Mouse (Mus musculus) intestine, embryonic 14.5 days (tissue): Measurements from ENCODE around the gene Scaf4. TPM values are rescaled to one million over a fixed set of nuclear protein-coding genes. Genes with fewer than 3 reads are reported as not detected.
A peak's percentile ranks its signal among the peaks of the same experiment; 100 is the strongest.

ENCODE experiments used
- ATAC-seq: fragments of 200-750 bp; cut with Nextera tagmentation; replicated peaks from 2 replicates; pipeline ENCODE4 v1.8.0; 2017; ENCODE audit warnings: low read depth, moderate number of reproducible peaks, moderate TSS enrichment, moderate library complexity; ENCODE audit not compliant: low FRiP score, low TSS enrichment
- DNase-seq: peaks from one replicate; pipeline ENCODE4 v3.0.0-alpha.2; 2018; ENCODE audit warnings: low spot score
- H3K27ac ChIP-seq: fragments of 300-500 bp; sonication (generic); 2 replicates; pipeline ENCODE4 v1.5.1; 2014; ENCODE audit warnings: low read depth, mild to moderate bottlenecking, control low read depth
- H3K27me3 ChIP-seq: fragments of 300-500 bp; sonication (generic); replicated peaks from 2 replicates; pipeline ENCODE4 v1.6.1; 2014; ENCODE audit warnings: low read length, control low read depth; ENCODE audit not compliant: control insufficient read depth, insufficient read depth
- H3K36me3 ChIP-seq: fragments of 300-500 bp; sonication (generic); 2 replicates; pipeline ENCODE4 v1.6.1; 2014; ENCODE audit warnings: low read length, control low read depth; ENCODE audit not compliant: control insufficient read depth, insufficient read depth
- H3K4me1 ChIP-seq: fragments of 300-500 bp; sonication (generic); replicated peaks from 2 replicates; pipeline ENCODE4 v1.6.1; 2014; ENCODE audit warnings: low read length, control low read depth, mixed read lengths; ENCODE audit not compliant: control insufficient read depth, insufficient read depth
- H3K4me2 ChIP-seq: fragments of 300-500 bp; sonication (generic); 2 replicates; pipeline ENCODE4 v1.6.1; 2014; ENCODE audit warnings: low read length
- H3K4me3 ChIP-seq: fragments of 300-500 bp; sonication (generic); 2 replicates; pipeline ENCODE4 v1.5.1; 2014; ENCODE audit warnings: low read depth, low read length, control low read depth, mixed read lengths
- H3K9ac ChIP-seq: fragments of 300-500 bp; sonication (generic); 2 replicates; pipeline ENCODE4 v1.6.1; 2014; ENCODE audit warnings: mild to moderate bottlenecking, low read length
- H3K9me3 ChIP-seq: fragments of 300-500 bp; sonication (generic); 2 replicates; pipeline ENCODE4 v1.6.1; 2016; ENCODE audit warnings: low read length, control low read depth; ENCODE audit not compliant: control insufficient read depth
- WGBS: fragments of 180-500 bp; shearing (Covaris S2); extraction: QIAGEN DNeasy Blood & Tissue Kit; methylation state at CpG from one replicate; pipeline ENCODE4 v1.1.7; 2014; 5-methylcytosine and 5-hydroxymethylcytosine counted together
- polyA plus RNA-seq: library from polyadenylated mRNA; unstranded; fragments of >200 nt; fragmentation: Nextera tagmentation; extraction: Ambion mirVana; gene quantifications from 2 replicates; pipeline ENCODE4 v1.2.1, GENCODE M21; 2014

Scaf4 gene
- polyA plus RNA-seq, 1 experiment from 2014 or later, result 27.9 TPM

GRCm38 (mm10) chr16:90239128-90239746 lies 45.1 kb downstream of the Scaf4 start:
- no peaks in the 10 kb centered on the region for H3K27me3 ChIP-seq
- no peak overlapping the region for H3K9ac ChIP-seq
- no peak overlapping the region for H3K4me2 ChIP-seq
- peaks cover 65% of the 10 kb centered on the region for H3K36me3 ChIP-seq
- H3K4me1 ChIP-seq, result no peaks in the 10 kb centered on the region
- H3K27ac ChIP-seq, result no peak overlapping the region
- no peaks in the 10 kb centered on the region for H3K9me3 ChIP-seq
- ATAC-seq, result no peak
- DNase-seq, result no peak
- 89% methylated on average over 6 of the region's 6 CpGs for WGBS
- H3K4me3 ChIP-seq, result no peak overlapping the region

GRCm38 (mm10) chr16:90235188-90235587 lies 49.1 kb downstream of the Scaf4 start:
- 90% methylated on average over 3 of the region's 3 CpGs for whole genome bisulfite sequencing
- DNase-seq, result no peak
- Histone ChIP-seq H3K4me2 (no peak overlapping the region), H3K4me3 (no peak overlapping the region), H3K27ac (no peak overlapping the region), H3K27me3 (no peaks in the 10 kb centered on the region), H3K9ac (no peak overlapping the region), H3K4me1 (no peaks in the 10 kb centered on the region), H3K36me3 (peaks cover 31% of the 10 kb centered on the region), H3K9me3 (no peaks in the 10 kb centered on the region)
- no peak for ATAC-seq

GRCm38 (mm10) chr16:90234617-90235016 lies 49.7 kb downstream of the Scaf4 start:
- no peaks in the 10 kb centered on the region for H3K27me3 ChIP-seq
- no peaks in the 10 kb centered on the region for H3K9me3 ChIP-seq
- H3K4me2 ChIP-seq, result no peak overlapping the region
- H3K4me1 ChIP-seq, result no peaks in the 10 kb centered on the region
- DNase-seq (no peak), ATAC-seq (no peak)
- no peak overlapping the region for H3K27ac ChIP-seq
- no peak overlapping the region for H3K4me3 ChIP-seq
- WGBS, result 70% methylated on average over 6 of the region's 6 CpGs
- H3K36me3 ChIP-seq, result peaks cover 30% of the 10 kb centered on the region
- H3K9ac ChIP-seq, result no peak overlapping the region

GRCm38 (mm10) chr16:90233702-90234101 lies 50.6 kb downstream of the Scaf4 start:
- Histone ChIP-seq H3K4me3 (no peak overlapping the region), H3K27ac (no peak overlapping the region), H3K9me3 (no peaks in the 10 kb centered on the region), H3K9ac (no peak overlapping the region), H3K27me3 (no peaks in the 10 kb centered on the region), H3K36me3 (peaks cover 30% of the 10 kb centered on the region), H3K4me2 (no peak overlapping the region), H3K4me1 (no peaks in the 10 kb centered on the region)
- 92% methylated on average over 10 of the region's 10 CpGs for WGBS
- ATAC-seq (no peak), DNase-seq (no peak)

DNA sequence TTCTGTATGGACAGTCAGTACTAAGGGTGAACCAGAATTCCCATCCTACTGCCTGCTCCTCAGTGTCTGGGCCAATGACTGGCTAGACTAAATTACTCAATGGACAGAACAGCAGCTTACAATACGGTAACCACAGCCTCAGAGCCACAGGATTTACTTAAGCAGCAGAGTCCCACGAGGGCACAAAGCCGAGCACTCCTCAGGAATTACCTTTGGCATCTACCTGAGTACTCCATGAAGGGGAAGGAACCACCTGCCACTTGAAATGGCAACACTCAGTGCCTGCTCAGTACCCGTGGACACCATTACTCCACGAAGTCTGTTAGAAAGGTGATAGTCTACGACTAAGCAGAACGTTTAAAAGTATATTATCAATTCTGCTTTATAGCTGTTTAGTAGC lies 53.0 kb downstream of the Scaf4 start:
- ATAC-seq, result no peak
- 93% methylated on average over 7 of the region's 7 CpGs for WGBS
- H3K36me3 ChIP-seq, result peaks cover 42% of the 10 kb centered on the region
- no peak overlapping the region for H3K27ac ChIP-seq
- no peak for DNase-seq
- H3K9me3 ChIP-seq, result no peaks in the 10 kb centered on the region
- H3K27me3 ChIP-seq, result no peaks in the 10 kb centered on the region
- H3K9ac ChIP-seq, result no peak overlapping the region
- no peak overlapping the region for H3K4me3 ChIP-seq
- no peak overlapping the region for H3K4me2 ChIP-seq
- no peaks in the 10 kb centered on the region for H3K4me1 ChIP-seq

GRCm38 (mm10) chr16:90229897-90230296 lies 54.4 kb downstream of the Scaf4 start:
- Histone ChIP-seq H3K9ac (no peak overlapping the region), H3K36me3 (peaks cover 56% of the 10 kb centered on the region), H3K4me2 (no peak overlapping the region), H3K27me3 (no peaks in the 10 kb centered on the region), H3K4me3 (no peak overlapping the region), H3K4me1 (no peaks in the 10 kb centered on the region), H3K9me3 (no peaks in the 10 kb centered on the region), H3K27ac (no peak overlapping the region)
- no peak for ATAC-seq
- 79% methylated on average over 6 of the region's 6 CpGs for WGBS
- no peak for DNase-seq

DNA sequence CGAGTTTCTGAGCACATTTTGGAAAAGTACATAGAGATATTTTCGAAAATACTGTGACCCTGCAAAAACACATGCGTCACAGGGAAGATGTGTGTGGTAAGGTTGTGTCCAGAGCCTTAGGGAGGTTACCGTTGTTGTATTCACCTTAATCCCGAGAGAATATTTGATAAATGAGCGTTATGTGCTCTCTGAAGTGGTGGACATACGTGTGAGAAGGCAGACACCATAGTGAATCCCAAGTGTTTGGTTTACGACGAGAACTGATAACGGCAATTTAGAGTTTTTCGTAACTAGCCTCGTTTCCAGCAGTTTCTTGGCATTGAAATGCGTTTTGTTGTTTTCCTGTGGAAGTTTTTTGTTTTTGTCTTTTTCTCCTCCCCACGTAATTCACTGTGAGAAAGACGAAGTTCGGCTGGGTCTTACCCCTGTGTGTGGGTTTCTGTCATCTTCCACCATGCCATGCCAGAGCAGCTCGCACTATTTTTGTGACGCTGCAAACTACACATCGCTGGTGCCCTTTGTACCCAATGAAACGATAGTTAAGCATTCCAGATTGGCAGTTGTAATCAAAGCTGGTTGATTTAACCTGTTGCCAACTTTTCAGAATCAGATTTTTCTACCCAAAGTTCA lies 62.7 kb downstream of the Scaf4 start:
- Histone ChIP-seq H3K9me3 (no peaks in the 10 kb centered on the region), H3K4me1 (peaks cover 14% of the 10 kb centered on the region), H3K4me2 (peak overlapping the region; percentile 95), H3K36me3 (peaks cover 34% of the 10 kb centered on the region), H3K27me3 (no peaks in the 10 kb centered on the region), H3K9ac (peak overlapping the region; percentile 90), H3K27ac (peak overlapping the region; percentile 93), H3K4me3 (peak overlapping the region; percentile 88)
- no peak for ATAC-seq
- WGBS, result 3% methylated on average over 20 of the region's 20 CpGs
- no peak for DNase-seq

GRCm38 (mm10) chr16:90220892-90221431 lies 63.3 kb downstream of the Scaf4 start:
- Histone ChIP-seq H3K27ac (peak overlapping the region; percentile 93), H3K9ac (peak overlapping the region; percentile 90), H3K36me3 (peaks cover 28% of the 10 kb centered on the region), H3K4me1 (peaks cover 14% of the 10 kb centered on the region), H3K27me3 (no peaks in the 10 kb centered on the region), H3K4me2 (peak overlapping the region; percentile 95), H3K4me3 (peak overlapping the region; percentile 88), H3K9me3 (no peaks in the 10 kb centered on the region)
- WGBS, result 2% methylated on average over 49 of the region's 52 CpGs
- DNase-seq (peak; percentile 80), ATAC-seq (peak; percentile 89)
